Mouse (Mus musculus) cortical plate, adult 2 months (tissue): ENCODE results near the gene Cntn4.

Source experiments
- CTCF ChIP-seq: fragments of 200-500 bp; IDR thresholded peaks from 2 replicates; pipeline ENCODE4 v1.5.1; 2011; ENCODE audit warnings: mild to moderate bottlenecking, control low read depth, low read length; ENCODE audit not compliant: insufficient read depth; ENCODE audit errors: extremely low read depth
- POLR2A ChIP-seq: fragments of 200-500 bp; IDR thresholded peaks from 2 replicates; pipeline ENCODE4 v1.6.1; 2011; ENCODE audit warnings: mild to moderate bottlenecking, low read length, control low read depth; ENCODE audit not compliant: insufficient read depth; ENCODE audit errors: extremely low read depth

DNA sequence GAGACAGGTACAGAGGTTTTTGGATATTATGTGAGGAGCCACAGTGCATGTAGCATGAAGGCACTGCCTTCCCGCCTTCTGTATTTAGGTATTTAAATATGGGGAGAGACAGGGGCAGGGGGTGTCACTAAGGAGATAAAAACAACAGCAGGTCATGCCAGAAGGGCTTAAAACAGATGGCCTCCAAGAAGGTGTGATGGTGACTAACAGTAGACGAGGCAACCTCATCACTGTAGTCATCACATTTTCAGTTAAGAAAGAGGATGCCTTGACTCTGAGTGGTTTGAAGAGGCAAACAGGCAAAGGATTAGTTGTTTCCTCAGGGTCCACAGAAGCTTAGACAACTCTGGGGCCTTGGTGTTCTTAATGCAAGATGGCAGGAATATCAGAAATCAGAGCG is 655.0 kb downstream of the Cntn4 start:
- no peak for TF ChIP-seq CTCF
- no peak for TF ChIP-seq POLR2A
